Mouse (Mus musculus): Measurements from ENCODE around the gene Paqr8. TPM values are rescaled to one million over a fixed set of nuclear protein-coding genes. Genes with fewer than 3 reads are reported as not detected.

Paqr8 gene
- total and polyA plus RNA-seq, 3 experiments: 0.38 to 1.3 (median 1.1) TPM

GRCm38 (mm10) chr1:20915608-20916007 lies 25.2 kb downstream of the Paqr8 start:
- Histone ChIP-seq H3K27me3 (replicated peaks) (no peaks in the 10 kb centered on the region), H3K4me3 (replicated peaks in 1 of 3; ENCODE audit: low read depth in 2 of 3, low read length in 2 of 3, poor library complexity in 1 of 3) (no peak overlapping the region), H3K79me2 (replicated peaks; ENCODE audit: control insufficient read depth, extremely low read depth, insufficient read depth, poor library complexity, severe bottlenecking) (no peaks in the 10 kb centered on the region), H3K4me2 (ENCODE audit: insufficient read depth, low read depth, poor library complexity, severe bottlenecking) (no peak overlapping the region), H3K27ac (ENCODE audit: insufficient read depth, low read depth) (no peak overlapping the region), H3K36me3 (replicated peaks in 1 of 2; ENCODE audit: control insufficient read depth in 1 of 2, insufficient read depth in 1 of 2, low read length in 1 of 2) (no peaks in the 10 kb centered on the region), H3K9ac (ENCODE audit: insufficient read depth, low read depth) (no peak overlapping the region), H3K4me1 (ENCODE audit: control insufficient read depth in 1 of 2, insufficient read depth in 2 of 2) (peaks cover 0 to 19% of the 10 kb centered on the region in 2 experiments; a peak in 2 of 4 replicates), H3K9me3 (replicated peaks; ENCODE audit: low read length) (no peaks in the 10 kb centered on the region)
- dilution Hi-C loops (cut with MboI; ENCODE audit: extremely low pct_ligation_motif_present, extremely low pct_unique_long_range_greater_than_20kb, low sequenced_read_pairs): no loop called here
- no peak for DNase-seq (ENCODE audit: extremely low read depth)
- in situ Hi-C loops (cut with MboI; ENCODE audit: low pct_ligation_motif_present, low pct_unique_long_range_greater_than_20kb, low sequenced_read_pairs): no loop called here
- TF ChIP-seq POLR2AphosphoS2 (IDR thresholded peaks at IDR 0.05; ENCODE audit: low read depth, low read length) (no peak), POLR2A (IDR thresholded peaks at IDR 0.05; ENCODE audit: low read depth, low read length) (no peak), CHD1 (IDR thresholded peaks at IDR 0.05; ENCODE audit: low read depth, low read length) (no peak), MAFK (IDR thresholded peaks at IDR 0.05; ENCODE audit: insufficient replicate concordance, low read length) (no peak), SIN3A (IDR thresholded peaks at IDR 0.05; ENCODE audit: low read length) (no peak), TBP (conservative IDR thresholded peaks at IDR 0.05; ENCODE audit: low read depth, low read length) (no peak), MAZ (IDR thresholded peaks at IDR 0.05; ENCODE audit: low read depth, low read length) (no peak), MAX (IDR thresholded peaks at IDR 0.05; ENCODE audit: low read length) (no peak), E2F4 (IDR thresholded peaks at IDR 0.05; ENCODE audit: insufficient replicate concordance, low read depth, low read length) (no peak), ZMIZ1 (IDR thresholded peaks at IDR 0.05; ENCODE audit: low read depth, low read length) (no peak), IRF4 (IDR thresholded peaks at IDR 0.05; ENCODE audit: low read depth, low read length) (no peak), RCOR1 (conservative IDR thresholded peaks at IDR 0.05; ENCODE audit: low read depth, low read length) (no peak), ZC3H11A (IDR thresholded peaks at IDR 0.05; ENCODE audit: low read depth, low read length) (no peak), MEF2A (IDR thresholded peaks at IDR 0.05; ENCODE audit: borderline replicate concordance, low read depth, low read length) (no peak), CHD2 (IDR thresholded peaks at IDR 0.05; ENCODE audit: low read length) (no peak), MXI1 (IDR thresholded peaks at IDR 0.05; ENCODE audit: low read depth, low read length) (no peak), CTCF (conservative IDR thresholded peaks at IDR 0.05 in 1 of 2, IDR thresholded peaks at IDR 0.05 in 1 of 2; ENCODE audit: low read depth in 2 of 2, low read length in 2 of 2) (no peak), JUND (conservative IDR thresholded peaks at IDR 0.05; ENCODE audit: low read depth, low read length) (no peak), SMC3 (IDR thresholded peaks at IDR 0.05; ENCODE audit: low read depth, low read length) (no peak)

- Histone ChIP-seq H3K4me1 (ENCODE audit: control insufficient read depth in 1 of 2, insufficient read depth in 2 of 2) (peaks cover 0 to 6% of the 10 kb centered on the region in 2 experiments; a peak in 2 of 4 replicates), H3K79me2 (replicated peaks; ENCODE audit: control insufficient read depth, extremely low read depth, insufficient read depth, poor library complexity, severe bottlenecking) (no peaks in the 10 kb centered on the region), H3K36me3 (replicated peaks in 1 of 2; ENCODE audit: control insufficient read depth in 1 of 2, insufficient read depth in 1 of 2, low read length in 1 of 2) (no peaks in the 10 kb centered on the region), H3K27me3 (replicated peaks) (no peaks in the 10 kb centered on the region), H3K9ac (ENCODE audit: insufficient read depth, low read depth) (no peak overlapping the region), H3K4me3 (replicated peaks in 1 of 3; ENCODE audit: low read depth in 2 of 3, low read length in 2 of 3, poor library complexity in 1 of 3) (no peak overlapping the region), H3K9me3 (replicated peaks; ENCODE audit: low read length) (no peaks in the 10 kb centered on the region), H3K4me2 (ENCODE audit: insufficient read depth, low read depth, poor library complexity, severe bottlenecking) (no peak overlapping the region), H3K27ac (ENCODE audit: insufficient read depth, low read depth) (no peak overlapping the region)
- in situ Hi-C loops (cut with MboI; ENCODE audit: low pct_ligation_motif_present, low pct_unique_long_range_greater_than_20kb, low sequenced_read_pairs): no loop called here
- TF ChIP-seq NELFE (IDR thresholded peaks at IDR 0.05; ENCODE audit: low read depth, low read length): no peak
- TF ChIP-seq UBTF (IDR thresholded peaks at IDR 0.05; ENCODE audit: low read depth, low read length): no peak
- TF ChIP-seq MXI1 (IDR thresholded peaks at IDR 0.05; ENCODE audit: low read depth, low read length): no peak
- TF ChIP-seq USF2 (conservative IDR thresholded peaks at IDR 0.05; ENCODE audit: low read depth, low read length): no peak
- TF ChIP-seq JUN (IDR thresholded peaks at IDR 0.05; ENCODE audit: insufficient read depth, low read depth, low read length): no peak
- no peak for TF ChIP-seq MYC (IDR thresholded peaks at IDR 0.05; ENCODE audit: low read depth, low read length)
- no peak for TF ChIP-seq EP300 (IDR thresholded peaks at IDR 0.05; ENCODE audit: low read length)
- TF ChIP-seq BHLHE40 (IDR thresholded peaks at IDR 0.05; ENCODE audit: low read depth, low read length): no peak
- TF ChIP-seq POLR2AphosphoS2 (IDR thresholded peaks at IDR 0.05; ENCODE audit: low read depth, low read length): no peak
- TF ChIP-seq SIN3A (IDR thresholded peaks at IDR 0.05; ENCODE audit: low read length): no peak
- no peak for TF ChIP-seq E2F4 (IDR thresholded peaks at IDR 0.05; ENCODE audit: insufficient replicate concordance, low read depth, low read length)
- TF ChIP-seq RAD21 (IDR thresholded peaks at IDR 0.05; ENCODE audit: low read depth, low read length): no peak
- TF ChIP-seq USF1 (IDR thresholded peaks at IDR 0.05; ENCODE audit: low read depth, low read length): no peak
- TF ChIP-seq IRF4 (IDR thresholded peaks at IDR 0.05; ENCODE audit: low read depth, low read length): no peak
- TF ChIP-seq CHD1 (IDR thresholded peaks at IDR 0.05; ENCODE audit: low read depth, low read length): no peak
- TF ChIP-seq ZC3H11A (IDR thresholded peaks at IDR 0.05; ENCODE audit: low read depth, low read length): no peak
- dilution Hi-C loops (cut with MboI; ENCODE audit: extremely low pct_ligation_motif_present, extremely low pct_unique_long_range_greater_than_20kb, low sequenced_read_pairs): no loop called here
- DNase-seq (ENCODE audit: extremely low read depth): no peak
Observed at GRCm38 (mm10) chr1:20917496-20918050, 27.2 kb downstream of the Paqr8 start.

All from CH12.LX (cell line).